Mouse (Mus musculus) hindbrain, postnatal 0 days (tissue): Measurements from ENCODE around the gene Ak1. TPM values are rescaled to one million over a fixed set of nuclear protein-coding genes. Genes with fewer than 3 reads are reported as not detected.

Experiments used
- ATAC-seq: fragments of 200-750 bp; cut with Nextera tagmentation; 2 replicates; pipeline ENCODE4 v1.8.0; 2017; ENCODE audit warnings: mild to moderate bottlenecking, moderate TSS enrichment, moderate library complexity
- DNase-seq: peaks from one replicate; pipeline ENCODE4 v3.0.0-alpha.2; 2015; ENCODE audit warnings: low spot score
- H3K27ac ChIP-seq: fragments of 300-500 bp; sonication (generic); 2 replicates; pipeline ENCODE4 v1.5.1; 2014; ENCODE audit warnings: mild to moderate bottlenecking
- H3K27me3 ChIP-seq: fragments of 300-500 bp; sonication (generic); 2 replicates; pipeline ENCODE4 v1.6.1; 2014; ENCODE audit warnings: low read length, mixed read lengths; ENCODE audit not compliant: insufficient read depth
- H3K36me3 ChIP-seq: fragments of 300-500 bp; sonication (generic); 2 replicates; pipeline ENCODE4 v1.6.1; 2014; ENCODE audit warnings: low read length, mixed read lengths; ENCODE audit not compliant: insufficient read depth
- H3K4me1 ChIP-seq: fragments of 300-500 bp; sonication (generic); 2 replicates; pipeline ENCODE4 v1.6.1; 2014; ENCODE audit warnings: antibody characterized with exemption, low read length, mixed read lengths; ENCODE audit not compliant: insufficient read depth
- H3K4me2 ChIP-seq: fragments of 300-500 bp; sonication (generic); 2 replicates; pipeline ENCODE4 v1.6.1; 2014; ENCODE audit warnings: low read depth, mild to moderate bottlenecking, low read length, moderate library complexity, mixed read lengths
- H3K4me3 ChIP-seq: fragments of 300-500 bp; sonication (generic); 2 replicates; pipeline ENCODE4 v1.5.1; 2014; ENCODE audit warnings: low read length
- H3K9ac ChIP-seq: fragments of 300-500 bp; sonication (generic); replicated peaks from 2 replicates; pipeline ENCODE4 v1.6.1; 2014; ENCODE audit warnings: mild to moderate bottlenecking, low read length, moderate library complexity, mixed read lengths
- H3K9me3 ChIP-seq: fragments of 300-500 bp; sonication (generic); 2 replicates; pipeline ENCODE4 v1.6.1; 2016; ENCODE audit warnings: low read length, mixed read lengths
- CTCF ChIP-seq: IDR thresholded peaks from 2 replicates; pipeline ENCODE4 v1.5.1; 2016; ENCODE audit warnings: antibody characterized with exemption, control low read depth, low read depth
- whole genome bisulfite sequencing: fragments of 180-500 bp; shearing (Covaris S2); extraction: QIAGEN DNeasy Blood & Tissue Kit; methylation state at CpG from one replicate; pipeline ENCODE4 v1.1.7; 2014; 5-methylcytosine and 5-hydroxymethylcytosine counted together
- polyA plus RNA-seq: library from polyadenylated mRNA; unstranded; fragments of >200 nt; fragmentation: Nextera tagmentation; extraction: Ambion mirVana; gene quantifications from 2 replicates; pipeline ENCODE4 v1.2.1, GENCODE M21; 2015
- total RNA-seq: library from RNA; depleted of rRNA; stranded (reverse); fragments of >200 nt; gene quantifications from 2 replicates; pipeline ENCODE4 v1.2.3, GENCODE M21; 2014

Gene Ak1
- total and polyA plus RNA-seq, 2 experiments from 2014 or later, result 92.2 to 106 TPM

GRCm38 (mm10) chr2:32578146-32579046 lies 43.2 kb upstream of the Ak1 start:
- Histone ChIP-seq H3K27me3 (no peaks in the 10 kb centered on the region), H3K4me3 (no peak overlapping the region), H3K9me3 (no peaks in the 10 kb centered on the region), H3K4me1 (peaks cover 9% of the 10 kb centered on the region; the same call in 1 of the 2 replicates), H3K27ac (no peak overlapping the region), H3K36me3 (no peaks in the 10 kb centered on the region), H3K4me2 (no peak overlapping the region), H3K9ac (no peak overlapping the region)
- DNase-seq (no peak), ATAC-seq (no peak)
- no peak for TF ChIP-seq CTCF
- WGBS, result 41% methylated on average over 25 of the region's 30 CpGs

DNA sequence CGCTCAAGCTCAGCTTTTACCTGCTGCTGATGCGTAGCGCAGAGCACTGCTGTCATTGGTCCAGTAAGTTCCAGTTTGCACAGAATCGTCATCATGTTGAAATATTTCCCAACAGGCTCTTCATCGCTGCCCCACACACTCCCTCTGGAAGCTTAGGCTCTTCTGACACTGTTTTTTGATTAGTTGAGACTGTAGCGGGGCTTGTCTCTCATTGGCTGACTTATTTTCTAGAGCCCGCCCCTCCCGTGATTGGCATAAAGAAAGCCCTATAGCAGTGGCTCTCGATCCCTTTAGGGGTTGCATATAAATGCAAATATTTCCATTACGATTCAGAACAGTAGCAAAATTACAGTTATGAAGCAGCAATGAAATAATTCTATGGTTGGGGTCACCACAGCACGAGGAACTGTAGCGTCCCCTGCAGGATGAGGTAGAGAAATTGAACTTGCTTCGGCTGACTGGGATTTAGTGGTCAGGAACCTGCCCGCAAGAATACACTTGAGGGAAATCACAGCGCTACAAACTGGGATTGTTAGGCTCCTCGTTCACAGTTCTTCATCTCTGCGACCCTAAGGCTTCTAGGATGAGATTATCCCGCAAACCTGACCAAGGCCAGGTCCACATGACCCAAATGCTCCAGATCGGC lies 40.0 kb upstream of the Ak1 start:
- H3K36me3 ChIP-seq, result no peaks in the 10 kb centered on the region
- DNase-seq (peak; percentile 78), ATAC-seq (peak; percentile 61; the same call in 1 of the 2 replicates)
- 32% methylated on average over 19 of the region's 19 CpGs for WGBS
- no peak overlapping the region for H3K27ac ChIP-seq
- H3K4me1 ChIP-seq, result peaks cover 8% of the 10 kb centered on the region; the same call in 1 of the 2 replicates
- no peaks in the 10 kb centered on the region for H3K9me3 ChIP-seq
- no peaks in the 10 kb centered on the region for H3K27me3 ChIP-seq
- H3K9ac ChIP-seq, result no peak overlapping the region
- peak overlapping the region; percentile 44 for H3K4me2 ChIP-seq
- H3K4me3 ChIP-seq, result peak overlapping the region; percentile 21
- peak; percentile 40 for TF ChIP-seq CTCF

DNA sequence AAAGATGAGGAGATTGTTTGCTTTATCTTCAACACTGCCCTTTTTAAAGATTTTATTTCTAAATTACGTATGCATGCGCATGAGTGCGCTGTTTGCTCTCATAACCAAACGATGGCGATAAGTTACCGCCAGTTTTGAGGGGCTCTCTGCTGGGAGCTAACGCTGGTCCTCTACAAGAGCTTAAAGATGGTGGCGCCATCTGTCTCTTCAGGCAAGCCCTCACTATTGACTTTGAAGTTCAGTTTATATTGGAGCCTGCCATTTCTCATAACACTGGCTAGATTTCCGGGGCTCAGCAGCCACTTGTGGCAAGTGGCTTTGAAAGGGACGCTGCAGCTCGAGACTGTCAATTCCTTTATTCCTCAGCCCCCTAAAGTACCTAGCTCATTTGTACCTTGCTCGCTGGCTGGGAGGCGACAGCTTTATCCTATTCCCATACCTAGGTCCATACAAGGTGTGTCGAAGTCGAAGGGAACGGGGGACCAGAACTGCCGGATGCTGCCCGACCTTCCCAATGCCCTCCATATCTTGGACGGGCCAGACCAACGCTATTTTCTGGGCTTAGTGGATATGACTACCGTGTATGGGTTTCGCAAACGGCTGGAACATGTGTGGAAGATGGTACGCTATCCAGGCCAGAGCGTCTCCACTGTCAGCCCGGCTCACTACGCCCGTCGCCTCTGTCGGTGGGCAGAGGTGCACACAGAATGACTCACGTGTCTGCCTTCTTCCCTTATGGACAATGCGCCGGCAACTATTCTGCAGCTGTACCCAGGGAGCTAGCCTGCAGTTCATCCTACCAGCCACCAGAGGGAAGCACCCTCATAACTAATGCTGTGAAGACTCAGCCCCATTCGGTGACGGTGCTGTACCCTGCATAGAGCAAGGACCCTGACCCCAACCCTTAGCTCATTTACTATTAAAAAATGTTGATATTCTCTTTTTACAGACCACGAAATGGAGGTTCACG lies 38.4 kb upstream of the Ak1 start:
- DNase-seq (peak; percentile 92), ATAC-seq (peak; percentile 80)
- peak; percentile 98 for TF ChIP-seq CTCF
- Histone ChIP-seq H3K9me3 (no peaks in the 10 kb centered on the region), H3K36me3 (no peaks in the 10 kb centered on the region), H3K4me2 (peak overlapping the region; percentile 50), H3K9ac (peak overlapping the region; percentile 2), H3K27me3 (no peaks in the 10 kb centered on the region), H3K4me1 (peaks cover 10% of the 10 kb centered on the region), H3K4me3 (peak overlapping the region; percentile 25), H3K27ac (peak overlapping the region; percentile 51; the same call in 1 of the 2 replicates)
- 14% methylated on average over 37 of the region's 37 CpGs for WGBS

- WGBS, result 91% methylated on average over 7 of the region's 7 CpGs
- Histone ChIP-seq H3K9me3 (no peaks in the 10 kb centered on the region), H3K36me3 (no peaks in the 10 kb centered on the region), H3K4me2 (no peak overlapping the region), H3K27ac (no peak overlapping the region), H3K9ac (no peak overlapping the region), H3K4me3 (no peak overlapping the region), H3K4me1 (peaks cover 21% of the 10 kb centered on the region), H3K27me3 (no peaks in the 10 kb centered on the region)
- TF ChIP-seq CTCF, result no peak
- DNase-seq (no peak), ATAC-seq (no peak)
These were observed 36.3 kb upstream of the Ak1 start for GRCm38 (mm10) chr2:32585149-32585714.

- H3K27ac ChIP-seq, result peak within 1 kb of the TSS; percentile 51; the same call in 1 of the 2 replicates
These were observed 34.6 kb upstream of the Ak1 start, which contains the start of gene St6galnac4 for GRCm38 (mm10) chr2:32586871-32587351. TSS of gene St6galnac4 (plus strand) at chr2:32587095.

More at GRCm38 (mm10) chr2:32586871-32587351, 34.6 kb upstream of the Ak1 start, which contains the start of gene St6galnac4:
- DNase-seq (peak; percentile 97), ATAC-seq (peak; percentile 88)
- Histone ChIP-seq H3K4me2 (peak within 1 kb of the TSS; percentile 61), H3K27me3 (no peaks in the 10 kb centered on the region), H3K4me1 (peaks cover 21% of the 10 kb centered on the region), H3K36me3 (no peaks in the 10 kb centered on the region), H3K4me3 (peak within 1 kb of the TSS; percentile 52), H3K9me3 (no peaks in the 10 kb centered on the region), H3K9ac (peak within 1 kb of the TSS; percentile 60)
- peak; percentile 39 for TF ChIP-seq CTCF
- WGBS, result under 1% methylated on average over 38 of the region's 38 CpGs
